Mouse (Mus musculus) forebrain, embryonic 12.5 days (tissue): Measurements from ENCODE around the gene Vmn2r85. TPM values are rescaled to one million over a fixed set of nuclear protein-coding genes. Genes with fewer than 3 reads are reported as not detected.

Source experiments
- ATAC-seq: fragments of 200-750 bp; cut with Nextera tagmentation; 2 replicates; pipeline ENCODE4 v1.8.0; 2017; ENCODE audit warnings: moderate TSS enrichment; ENCODE audit not compliant: low FRiP score
- H3K27ac ChIP-seq: fragments of 300-500 bp; sonication (generic); 2 replicates; pipeline ENCODE4 v1.5.1; 2016; ENCODE audit warnings: mild to moderate bottlenecking
- H3K27me3 ChIP-seq: fragments of 300-500 bp; sonication (generic); 2 replicates; pipeline ENCODE4 v1.6.1; 2016; ENCODE audit warnings: mild to moderate bottlenecking
- H3K36me3 ChIP-seq: fragments of 300-500 bp; sonication (generic); replicated peaks from 2 replicates; pipeline ENCODE4 v1.6.1; 2016; ENCODE audit warnings: mild to moderate bottlenecking
- H3K4me1 ChIP-seq: fragments of 300-500 bp; sonication (generic); 2 replicates; pipeline ENCODE4 v1.6.1; 2016
- H3K4me2 ChIP-seq: fragments of 300-500 bp; sonication (generic); 2 replicates; pipeline ENCODE4 v1.6.1; 2016; ENCODE audit warnings: mild to moderate bottlenecking, moderate library complexity
- H3K4me3 ChIP-seq: fragments of 300-500 bp; sonication (generic); replicated peaks from 2 replicates; pipeline ENCODE4 v1.5.1; 2016; ENCODE audit warnings: mild to moderate bottlenecking
- H3K9ac ChIP-seq: fragments of 300-500 bp; sonication (generic); 2 replicates; pipeline ENCODE4 v1.6.1; 2016; ENCODE audit warnings: mild to moderate bottlenecking
- H3K9me3 ChIP-seq: fragments of 300-500 bp; sonication (generic); 2 replicates; pipeline ENCODE4 v1.6.1; 2016
- WGBS: fragments of 180-500 bp; shearing (Covaris S2); methylation state at CpG from one replicate; pipeline ENCODE4 v1.1.7; 2016; 5-methylcytosine and 5-hydroxymethylcytosine counted together
- polyA plus RNA-seq: library from polyadenylated mRNA; unstranded; fragments of >200 nt; fragmentation: Nextera tagmentation; extraction: Ambion mirVana; gene quantifications from 2 replicates; pipeline ENCODE4 v1.2.1, GENCODE M21; 2016

The Vmn2r85 gene
- polyA plus RNA-seq, 1 experiment from 2014 or later = not detected

DNA sequence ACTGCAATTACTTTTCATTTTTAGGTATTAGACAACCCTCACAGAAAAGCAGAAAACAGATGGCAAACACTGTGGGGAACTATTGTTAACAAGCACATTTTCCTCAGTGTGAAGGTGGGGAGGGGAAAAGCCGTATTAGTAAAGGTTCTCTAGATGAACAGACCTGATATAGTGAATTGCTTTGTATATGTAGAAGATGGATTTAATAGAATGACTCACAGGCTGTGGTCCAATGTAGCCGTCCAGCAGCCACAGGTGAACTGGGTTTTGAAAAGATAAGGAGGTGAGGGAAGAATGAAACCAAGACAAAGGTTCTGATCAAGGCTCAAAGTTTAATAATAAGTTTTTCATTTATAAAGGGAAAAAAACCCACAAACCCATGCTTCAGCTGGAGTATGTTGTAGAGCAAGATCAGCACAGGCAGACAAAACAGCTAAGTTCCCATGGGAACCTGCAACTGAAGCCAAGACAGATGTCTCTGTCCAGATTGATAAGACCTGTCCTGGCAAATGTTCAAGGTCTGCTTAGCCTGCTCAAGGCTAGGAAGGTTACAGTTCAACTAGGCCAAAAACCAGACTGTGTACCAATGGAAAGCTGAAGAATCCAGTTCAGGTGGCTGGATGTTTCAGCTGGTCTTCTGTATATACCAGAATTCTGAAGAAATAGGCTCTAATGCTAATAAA, 56.9 kb downstream of the Vmn2r85 start:
- 94% methylated on average over 2 of the region's 2 CpGs for WGBS
- H3K27ac ChIP-seq = no peak overlapping the region
- no peaks in the 10 kb centered on the region for H3K36me3 ChIP-seq
- no peaks in the 10 kb centered on the region for H3K9me3 ChIP-seq
- H3K4me1 ChIP-seq = no peaks in the 10 kb centered on the region
- no peak overlapping the region for H3K9ac ChIP-seq
- H3K27me3 ChIP-seq = no peaks in the 10 kb centered on the region
- no peak overlapping the region for H3K4me3 ChIP-seq
- no peak for ATAC-seq
- no peak overlapping the region for H3K4me2 ChIP-seq

DNA sequence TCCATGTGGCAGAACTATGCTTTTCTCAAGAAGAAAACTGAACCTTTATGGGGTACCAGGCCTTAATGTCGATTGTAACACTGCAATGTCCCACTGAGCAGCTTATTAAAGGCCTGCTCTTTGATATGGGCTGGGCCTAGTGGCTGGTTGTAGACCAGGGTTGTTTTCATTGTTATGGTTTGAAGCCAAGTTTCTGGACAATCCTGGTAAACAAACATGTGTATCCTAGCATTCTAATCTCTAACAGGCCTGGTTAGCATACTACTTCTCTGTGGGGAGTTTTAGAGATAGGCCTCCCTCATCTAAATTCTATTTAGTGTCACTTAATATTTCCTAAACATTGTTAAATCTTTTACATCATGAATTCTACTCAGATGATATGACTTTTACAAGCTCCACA, 57.9 kb downstream of the Vmn2r85 start:
- Histone ChIP-seq H3K9ac (no peak overlapping the region), H3K27ac (no peak overlapping the region), H3K9me3 (no peaks in the 10 kb centered on the region), H3K36me3 (no peaks in the 10 kb centered on the region), H3K4me2 (no peak overlapping the region), H3K4me3 (no peak overlapping the region), H3K4me1 (no peaks in the 10 kb centered on the region), H3K27me3 (no peaks in the 10 kb centered on the region)
- WGBS = 58% methylated on average over 1 of the region's 1 CpGs
- no peak for ATAC-seq

DNA sequence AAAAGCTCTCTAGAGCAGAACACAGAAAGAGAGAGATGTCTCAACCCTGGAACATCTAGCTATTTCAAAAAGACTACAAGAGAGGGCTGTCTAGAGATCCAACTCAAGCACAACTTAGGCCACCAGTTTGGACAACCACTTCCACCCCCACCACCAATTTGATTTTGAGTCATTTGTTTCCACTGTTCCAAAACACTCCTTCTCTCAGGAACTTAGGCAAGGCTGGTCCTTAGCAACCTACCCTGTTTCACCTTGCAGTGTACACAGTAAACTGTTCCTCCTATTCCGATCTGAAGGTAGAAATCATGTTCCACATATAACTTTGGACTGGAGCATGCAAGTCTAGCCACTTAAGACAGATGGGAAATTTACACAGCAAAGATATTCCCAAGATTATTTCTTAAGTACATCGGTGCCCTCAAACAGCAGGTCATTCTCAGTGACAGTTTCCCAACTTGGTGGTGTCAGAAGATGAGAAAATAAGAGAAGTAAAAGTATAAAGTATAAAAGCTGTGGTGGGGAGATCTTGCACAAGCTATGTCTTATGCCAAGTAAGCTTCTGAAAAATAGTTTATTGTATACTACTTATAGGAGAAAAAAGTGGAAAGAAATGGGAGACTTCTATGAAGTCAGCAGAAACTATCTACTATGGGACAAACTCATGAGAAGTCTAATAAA, 59.4 kb downstream of the Vmn2r85 start:
- Histone ChIP-seq H3K9me3 (no peaks in the 10 kb centered on the region), H3K9ac (no peak overlapping the region), H3K27me3 (no peaks in the 10 kb centered on the region), H3K4me1 (no peaks in the 10 kb centered on the region), H3K27ac (no peak overlapping the region), H3K4me2 (no peak overlapping the region), H3K4me3 (no peak overlapping the region), H3K36me3 (no peaks in the 10 kb centered on the region)
- 94% methylated on average over 2 of the region's 2 CpGs for WGBS
- no peak for ATAC-seq

DNA sequence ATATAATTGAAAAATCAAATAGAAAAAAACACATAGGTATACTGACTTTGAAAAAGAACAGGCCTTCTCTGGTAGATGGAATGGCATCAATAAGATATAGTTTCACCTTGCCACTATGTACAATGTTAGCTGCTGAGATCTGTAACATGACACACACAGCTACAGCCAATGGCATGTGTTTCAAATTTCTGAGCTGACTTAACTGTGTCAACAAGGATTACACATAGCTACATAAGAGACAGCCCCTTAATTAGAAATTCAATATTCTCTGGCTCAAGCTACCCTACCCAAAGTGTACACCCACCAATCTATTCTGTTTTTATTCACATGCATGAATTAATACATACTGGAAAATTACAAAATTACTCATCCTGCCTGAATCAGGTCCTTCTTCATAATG, 61.1 kb downstream of the Vmn2r85 start:
- Histone ChIP-seq H3K4me2 (no peak overlapping the region), H3K4me1 (no peaks in the 10 kb centered on the region), H3K27me3 (no peaks in the 10 kb centered on the region), H3K4me3 (no peak overlapping the region), H3K36me3 (no peaks in the 10 kb centered on the region), H3K9me3 (no peaks in the 10 kb centered on the region), H3K27ac (no peak overlapping the region), H3K9ac (no peak overlapping the region)
- no peak for ATAC-seq

DNA sequence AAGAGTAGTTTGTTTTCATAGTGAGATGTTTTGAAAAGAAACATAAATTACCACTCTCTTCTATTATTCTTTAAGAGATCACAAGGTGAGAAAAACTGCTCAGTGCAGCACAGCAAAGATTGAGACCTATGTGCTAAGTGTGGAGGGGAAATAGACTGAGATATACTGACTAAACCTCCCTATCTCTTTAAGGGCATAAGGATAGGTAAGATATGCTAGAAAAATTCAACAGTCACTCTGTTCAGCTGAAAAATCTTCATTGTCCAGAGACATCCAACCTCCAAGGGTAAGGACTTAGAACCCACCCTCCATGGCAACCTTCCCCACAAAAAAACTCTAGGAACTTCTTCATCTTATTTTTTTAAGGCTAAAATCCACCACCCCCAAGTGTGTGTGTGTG, 64.7 kb downstream of the Vmn2r85 start:
- H3K27ac ChIP-seq = no peak overlapping the region
- no peaks in the 10 kb centered on the region for H3K36me3 ChIP-seq
- no peaks in the 10 kb centered on the region for H3K9me3 ChIP-seq
- H3K9ac ChIP-seq = no peak overlapping the region
- H3K4me2 ChIP-seq = no peak overlapping the region
- no peaks in the 10 kb centered on the region for H3K4me1 ChIP-seq
- no peaks in the 10 kb centered on the region for H3K27me3 ChIP-seq
- H3K4me3 ChIP-seq = no peak overlapping the region
- no peak for ATAC-seq

Other genes with a start within 250 kb of the Vmn2r85 start
- not detected in 2 replicates for gene Olfr826, start 245.5 kb downstream of the Vmn2r85 start, polyA plus RNA-seq
- gene Olfr827, start 215.3 kb downstream of the Vmn2r85 start, polyA plus RNA-seq = not detected in 2 replicates
- gene Neurod4, start 149.5 kb downstream of the Vmn2r85 start, polyA plus RNA-seq = 5.1 and 5.7 TPM in 2 replicates
- gene Tespa1, start 106.8 kb downstream of the Vmn2r85 start, polyA plus RNA-seq = not detected in 2 replicates
- not detected in 2 replicates for gene Vmn2r84, start 35.4 kb downstream of the Vmn2r85 start, polyA plus RNA-seq
- gene Vmn2r86, start 26.3 kb upstream of the Vmn2r85 start, polyA plus RNA-seq = 0.03 TPM in 1 of 2 replicates, not detected in the other
- gene Vmn2r87, start 67.7 kb upstream of the Vmn2r85 start, polyA plus RNA-seq = 0.05 and 0.10 TPM in 2 replicates